Mouse (Mus musculus): ENCODE results near the gene Ltbr. TPM values are rescaled to one million over a fixed set of nuclear protein-coding genes. Genes with fewer than 3 reads are reported as not detected.
A peak's percentile ranks its signal among the peaks of the same experiment; 100 is the strongest.

The Ltbr gene
- total and polyA plus RNA-seq, 2 experiments from 2014 or later, result 38.3 to 76.7 TPM

- Histone ChIP-seq H3K27ac (ENCODE audit: low read depth) (no peak overlapping the region), H3K27me3 (ENCODE audit: control insufficient read depth, insufficient read depth, low read length) (peaks cover 31% of the 10 kb centered on the region), H3K4me2 (ENCODE audit: low read depth, low read length) (no peak overlapping the region), H3K9ac (replicated peaks; ENCODE audit: low read depth, low read length) (no peak overlapping the region), H3K9me3 (replicated peaks; ENCODE audit: control insufficient read depth, low read length) (no peaks in the 10 kb centered on the region), H3K4me1 (ENCODE audit: control insufficient read depth, insufficient read depth) (peaks cover 16% of the 10 kb centered on the region), H3K4me3 (ENCODE audit: low read depth, low read length) (no peak overlapping the region), H3K36me3 (replicated peaks; ENCODE audit: control insufficient read depth, insufficient read depth, low read length) (no peaks in the 10 kb centered on the region)
- ATAC-seq (ENCODE audit: insufficient read depth, low read depth) (no peak), DNase-seq (ENCODE audit: low spot score) (no peak)
- 71% methylated on average over 6 of the region's 6 CpGs for WGBS
- TF ChIP-seq CTCF (IDR thresholded peaks at IDR 0.05; ENCODE audit: low read depth) (no peak), EP300 (IDR thresholded peaks at IDR 0.05; ENCODE audit: low read depth) (no peak)
These were observed 9.9 kb upstream of the Ltbr start for GRCm38 (mm10) chr6:125323547-125323946.

DNA sequence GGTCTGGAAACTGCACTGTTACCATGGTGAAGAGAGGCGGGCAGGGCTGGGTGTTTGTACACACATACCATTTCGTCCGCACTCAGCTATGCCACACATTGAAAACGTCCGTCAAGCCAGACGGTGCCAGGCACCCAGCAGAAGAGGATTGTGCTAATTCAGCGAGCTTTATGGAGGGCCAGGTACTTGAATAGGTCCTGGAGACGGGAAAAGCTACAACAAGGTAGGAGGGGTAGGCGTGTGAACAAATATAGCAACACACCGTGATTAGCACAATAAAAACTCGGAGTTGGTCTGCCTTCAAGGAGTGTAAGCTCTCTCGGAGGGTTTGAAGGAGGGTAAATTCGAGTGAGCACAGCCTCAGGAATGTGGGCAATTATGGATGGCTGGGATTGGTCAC is 9.1 kb upstream of the Ltbr start:
- H3K4me2 ChIP-seq (ENCODE audit: low read depth, low read length), result no peak overlapping the region
- TF ChIP-seq EP300 (IDR thresholded peaks at IDR 0.05; ENCODE audit: low read depth) (no peak), CTCF (IDR thresholded peaks at IDR 0.05; ENCODE audit: low read depth) (no peak)
- H3K9ac ChIP-seq (replicated peaks; ENCODE audit: low read depth, low read length), result no peak overlapping the region
- 56% methylated on average over 13 of the region's 13 CpGs for WGBS
- H3K9me3 ChIP-seq (replicated peaks; ENCODE audit: control insufficient read depth, low read length), result no peaks in the 10 kb centered on the region
- DNase-seq (ENCODE audit: low spot score) (no peak), ATAC-seq (ENCODE audit: insufficient read depth, low read depth) (no peak)
- H3K4me1 ChIP-seq (ENCODE audit: control insufficient read depth, insufficient read depth), result peaks cover 16% of the 10 kb centered on the region
- no peak overlapping the region for H3K27ac ChIP-seq (ENCODE audit: low read depth)
- H3K36me3 ChIP-seq (replicated peaks; ENCODE audit: control insufficient read depth, insufficient read depth, low read length), result no peaks in the 10 kb centered on the region
- H3K27me3 ChIP-seq (ENCODE audit: control insufficient read depth, insufficient read depth, low read length), result peaks cover 31% of the 10 kb centered on the region
- no peak overlapping the region for H3K4me3 ChIP-seq (ENCODE audit: low read depth, low read length)

DNA sequence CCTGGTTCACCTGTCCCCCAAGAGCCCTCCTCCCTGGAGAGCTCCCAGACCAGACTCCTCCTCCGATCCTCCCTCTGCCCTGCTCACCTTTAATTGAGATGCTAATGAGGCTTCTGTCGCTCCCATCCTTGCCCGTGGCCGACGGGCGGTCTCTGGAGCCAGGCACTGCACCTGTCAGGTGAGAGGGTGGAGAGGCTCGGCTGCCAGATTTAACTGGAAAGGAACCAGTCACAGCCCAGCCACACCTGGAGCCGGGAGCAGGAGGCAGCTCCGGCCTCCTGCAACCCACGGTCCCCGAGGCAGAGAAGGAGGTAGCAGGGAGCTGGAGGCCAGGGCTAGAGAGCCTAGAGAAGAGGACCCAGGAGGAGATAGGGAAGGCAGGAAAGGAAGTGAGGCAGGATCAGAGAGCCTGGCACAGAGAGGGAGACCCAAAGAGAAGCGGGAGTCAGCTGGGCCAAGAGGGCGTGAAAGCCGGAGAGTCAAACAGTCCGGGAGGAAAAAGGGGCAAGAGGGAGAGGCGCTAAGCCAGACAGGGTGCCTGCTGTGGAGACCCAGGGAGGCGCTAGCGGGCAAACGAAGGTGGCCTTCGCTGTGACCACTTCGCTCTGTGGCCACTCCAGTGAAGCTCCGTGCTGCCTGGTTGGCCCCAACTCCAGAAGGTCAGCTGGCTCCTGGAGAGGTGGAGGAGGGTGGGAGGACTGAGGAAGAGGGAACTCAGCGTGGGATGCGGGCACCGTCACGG is 7.6 kb upstream of the Ltbr start:
- Histone ChIP-seq H3K9me3 (replicated peaks; ENCODE audit: control insufficient read depth, low read length) (no peaks in the 10 kb centered on the region), H3K4me1 (ENCODE audit: control insufficient read depth, insufficient read depth) (peaks cover 16% of the 10 kb centered on the region), H3K9ac (replicated peaks; ENCODE audit: low read depth, low read length) (no peak overlapping the region), H3K4me2 (ENCODE audit: low read depth, low read length) (no peak overlapping the region; the same call in 1 of the 2 replicates), H3K4me3 (ENCODE audit: low read depth, low read length) (no peak overlapping the region), H3K27me3 (ENCODE audit: control insufficient read depth, insufficient read depth, low read length) (peaks cover 31% of the 10 kb centered on the region), H3K36me3 (replicated peaks; ENCODE audit: control insufficient read depth, insufficient read depth, low read length) (no peaks in the 10 kb centered on the region), H3K27ac (ENCODE audit: low read depth) (no peak overlapping the region)
- DNase-seq (ENCODE audit: low spot score) (no peak), ATAC-seq (ENCODE audit: insufficient read depth, low read depth) (no peak)
- TF ChIP-seq EP300 (IDR thresholded peaks at IDR 0.05; ENCODE audit: low read depth) (no peak), CTCF (IDR thresholded peaks at IDR 0.05; ENCODE audit: low read depth) (no peak)
- 22% methylated on average over 21 of the region's 26 CpGs for WGBS

DNA sequence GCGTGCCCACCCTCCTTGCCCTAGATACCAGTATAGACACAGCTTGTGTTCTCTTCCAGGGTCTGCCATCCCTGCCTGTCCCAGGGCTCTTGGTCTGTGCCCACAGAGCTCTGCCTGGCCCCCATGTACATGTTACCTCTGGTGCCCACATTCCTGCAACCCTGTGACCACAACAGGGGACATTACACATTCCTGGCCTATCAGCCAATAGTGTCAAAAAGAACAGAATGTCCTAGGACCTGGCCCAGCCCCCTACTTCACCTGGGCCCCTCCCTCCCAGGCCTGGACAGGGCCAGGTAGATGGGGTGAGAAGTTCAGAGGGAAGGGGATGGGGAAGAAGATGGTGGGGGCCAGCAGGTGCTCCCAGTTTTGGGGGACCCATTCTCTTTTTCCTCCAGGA is 6.6 kb upstream of the Ltbr start, which contains the start of gene Scnn1a:
TSS of gene Scnn1a (plus strand) at position 337 of the 400 bp plus-strand sequence.
- H3K4me3 ChIP-seq (ENCODE audit: low read depth, low read length), result no peak within 1 kb of the TSS
- TF ChIP-seq CTCF (IDR thresholded peaks at IDR 0.05; ENCODE audit: low read depth) (no peak), EP300 (IDR thresholded peaks at IDR 0.05; ENCODE audit: low read depth) (peak; percentile 61; the same call in 1 of the 2 replicates)
- no peak for DNase-seq (ENCODE audit: low spot score)
- peaks cover 31% of the 10 kb centered on the region for H3K27me3 ChIP-seq (ENCODE audit: control insufficient read depth, insufficient read depth, low read length)
- H3K9me3 ChIP-seq (replicated peaks; ENCODE audit: control insufficient read depth, low read length), result no peaks in the 10 kb centered on the region
- WGBS, result 81% methylated on average over 1 of the region's 1 CpGs
- peak; percentile 66; the same call in 1 of the 2 replicates for ATAC-seq (ENCODE audit: insufficient read depth, low read depth)
- H3K27ac ChIP-seq (ENCODE audit: low read depth), result no peak within 1 kb of the TSS
- H3K4me1 ChIP-seq (ENCODE audit: control insufficient read depth, insufficient read depth), result peaks cover 13% of the 10 kb centered on the region
- no peaks in the 10 kb centered on the region for H3K36me3 ChIP-seq (replicated peaks; ENCODE audit: control insufficient read depth, insufficient read depth, low read length)
- H3K9ac ChIP-seq (replicated peaks; ENCODE audit: low read depth, low read length), result 0 out of 2 replicates have a peak within 1 kb of the TSS, but pooled peaks have one; percentile 18
- no peak within 1 kb of the TSS; the same call in 1 of the 2 replicates for H3K4me2 ChIP-seq (ENCODE audit: low read depth, low read length)

GRCm38 (mm10) chr6:125319919-125320296 is 6.2 kb upstream of the Ltbr start:
- Histone ChIP-seq H3K9ac (replicated peaks; ENCODE audit: low read depth, low read length) (no peak overlapping the region), H3K27me3 (ENCODE audit: control insufficient read depth, insufficient read depth, low read length) (peaks cover 31% of the 10 kb centered on the region), H3K36me3 (replicated peaks; ENCODE audit: control insufficient read depth, insufficient read depth, low read length) (no peaks in the 10 kb centered on the region), H3K4me3 (ENCODE audit: low read depth, low read length) (no peak overlapping the region), H3K27ac (ENCODE audit: low read depth) (no peak overlapping the region), H3K4me2 (ENCODE audit: low read depth, low read length) (no peak overlapping the region), H3K9me3 (replicated peaks; ENCODE audit: control insufficient read depth, low read length) (no peaks in the 10 kb centered on the region), H3K4me1 (ENCODE audit: control insufficient read depth, insufficient read depth) (peaks cover 13% of the 10 kb centered on the region)
- TF ChIP-seq EP300 (IDR thresholded peaks at IDR 0.05; ENCODE audit: low read depth) (no peak), CTCF (IDR thresholded peaks at IDR 0.05; ENCODE audit: low read depth) (no peak)
- DNase-seq (ENCODE audit: low spot score) (no peak), ATAC-seq (ENCODE audit: insufficient read depth, low read depth) (no peak)

Measured in heart, postnatal 0 days (tissue).